Mouse (Mus musculus) heart, embryonic 14.5 days (tissue): ENCODE results near the gene Noa1. TPM values are rescaled to one million over a fixed set of nuclear protein-coding genes. Genes with fewer than 3 reads are reported as not detected.

Experiments used
- ATAC-seq: fragments of 200-750 bp; cut with Nextera tagmentation; 2 replicates; pipeline ENCODE4 v1.8.0; 2017; ENCODE audit warnings: low read depth, moderate TSS enrichment; ENCODE audit not compliant: insufficient number of reproducible peaks, insufficient read depth, low FRiP score
- H3K27ac ChIP-seq, 2 experiments: fragments of 200-500 bp in 1 of 2; fragments of 300-500 bp in 1 of 2; sonication (generic) in 1 of 2; replicated peaks in 1 of 2; 2 replicates each; pipeline ENCODE4 v1.5.1; 2012 to 2014; ENCODE audit warnings: low read depth in 2 of 2, low read length in 2 of 2, control low read depth in 1 of 2, mild to moderate bottlenecking in 1 of 2, mixed read lengths in 1 of 2; ENCODE audit not compliant: control insufficient read depth in 1 of 2, insufficient read depth in 1 of 2
- H3K27me3 ChIP-seq: fragments of 300-500 bp; sonication (generic); 2 replicates; pipeline ENCODE4 v1.6.1; 2014; ENCODE audit warnings: mild to moderate bottlenecking, low read length, control low read depth; ENCODE audit not compliant: control insufficient read depth, insufficient read depth
- H3K36me3 ChIP-seq: fragments of 300-500 bp; sonication (generic); 2 replicates; pipeline ENCODE4 v1.6.1; 2014; ENCODE audit warnings: mild to moderate bottlenecking, control low read depth, low read length, mixed read lengths; ENCODE audit not compliant: control insufficient read depth, insufficient read depth
- H3K4me1 ChIP-seq, 2 experiments: fragments of 200-500 bp in 1 of 2; fragments of 300-500 bp in 1 of 2; sonication (generic) in 1 of 2; 2 replicates each; pipeline ENCODE4 v1.6.1; 2012 to 2014; ENCODE audit warnings: low read length in 2 of 2, control low read depth in 1 of 2, mixed read lengths in 1 of 2; ENCODE audit not compliant: control insufficient read depth in 2 of 2, insufficient read depth in 2 of 2
- H3K4me2 ChIP-seq: fragments of 300-500 bp; sonication (generic); 2 replicates; pipeline ENCODE4 v1.6.1; 2014; ENCODE audit warnings: mild to moderate bottlenecking, low read length
- H3K4me3 ChIP-seq, 2 experiments: fragments of 200-500 bp in 1 of 2; fragments of 300-500 bp in 1 of 2; sonication (generic) in 1 of 2; 2 replicates each; pipeline ENCODE4 v1.5.1; 2012 to 2014; ENCODE audit warnings: low read length in 2 of 2, mild to moderate bottlenecking in 2 of 2, control low read depth in 1 of 2, low read depth in 1 of 2, moderate library complexity in 1 of 2; ENCODE audit not compliant: control insufficient read depth in 1 of 2, insufficient read depth in 1 of 2
- H3K9ac ChIP-seq: fragments of 300-500 bp; sonication (generic); 2 replicates; pipeline ENCODE4 v1.6.1; 2014; ENCODE audit warnings: mild to moderate bottlenecking, low read length
- H3K9me3 ChIP-seq: fragments of 300-500 bp; sonication (generic); 2 replicates; pipeline ENCODE4 v1.6.1; 2016; ENCODE audit warnings: low read length, control low read depth; ENCODE audit not compliant: control insufficient read depth
- WGBS: fragments of 180-500 bp; shearing (Covaris S2); extraction: QIAGEN DNeasy Blood & Tissue Kit; methylation state at CpG from one replicate; pipeline ENCODE4 v1.1.7; 2014; 5-methylcytosine and 5-hydroxymethylcytosine counted together
- polyA plus RNA-seq: library from polyadenylated mRNA; unstranded; fragments of >200 nt; fragmentation: Nextera tagmentation; extraction: Ambion mirVana; gene quantifications from 2 replicates; pipeline ENCODE4 v1.2.1, GENCODE M21; 2014

Noa1 gene
- polyA plus RNA-seq, 1 experiment from 2014 or later, result 17.0 TPM

DNA sequence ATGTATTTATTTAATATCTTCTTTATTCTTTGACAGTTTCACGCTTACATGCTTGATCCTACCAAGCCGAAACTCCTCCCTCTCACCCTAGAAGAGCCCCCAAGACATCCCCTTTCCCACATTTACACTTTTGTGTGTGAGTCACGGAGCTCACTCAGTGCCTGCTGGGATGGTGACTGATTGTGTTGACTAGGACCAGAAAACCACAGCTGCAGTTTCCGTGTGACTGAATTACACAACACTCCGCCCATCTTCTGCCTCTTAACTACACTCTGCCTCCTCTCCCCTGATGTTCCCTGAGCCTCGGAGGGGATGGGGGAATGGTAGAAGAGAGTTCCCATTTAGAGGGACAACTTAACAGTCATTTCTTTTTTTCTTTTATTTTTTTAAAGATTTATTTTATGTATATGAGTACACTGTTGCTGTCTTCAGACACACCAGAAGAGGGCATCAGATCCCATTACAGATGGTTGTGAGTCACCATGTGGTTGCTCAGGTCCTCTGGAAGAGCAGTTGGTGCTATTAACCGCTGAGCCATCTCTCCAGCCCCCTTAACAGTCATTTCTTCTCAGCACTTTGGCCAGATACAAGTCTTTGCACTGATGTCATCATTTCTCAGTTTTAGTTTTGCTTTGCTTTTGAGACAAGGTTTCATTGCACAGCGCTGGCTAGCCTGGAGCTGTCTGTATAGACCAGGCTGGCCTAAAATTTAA is 57.6 kb downstream of the Noa1 start:
- no peak overlapping the region for H3K4me3 ChIP-seq
- ATAC-seq, result no peak
- WGBS, result 70% methylated on average over 8 of the region's 8 CpGs
- no peaks in the 10 kb centered on the region for H3K27me3 ChIP-seq
- no peaks in the 10 kb centered on the region for H3K36me3 ChIP-seq
- H3K27ac ChIP-seq, result no peak overlapping the region
- H3K9ac ChIP-seq, result no peak overlapping the region
- H3K9me3 ChIP-seq, result no peaks in the 10 kb centered on the region
- H3K4me2 ChIP-seq, result no peak overlapping the region
- H3K4me1 ChIP-seq, result no peaks in the 10 kb centered on the region

GRCm38 (mm10) chr5:77251656-77252055 is 58.2 kb downstream of the Noa1 start:
- Histone ChIP-seq H3K27ac (no peak overlapping the region), H3K27me3 (no peaks in the 10 kb centered on the region), H3K4me1 (no peaks in the 10 kb centered on the region), H3K4me3 (no peak overlapping the region), H3K4me2 (no peak overlapping the region), H3K9ac (no peak overlapping the region), H3K36me3 (no peaks in the 10 kb centered on the region), H3K9me3 (no peaks in the 10 kb centered on the region)
- ATAC-seq, result no peak
- 57% methylated on average over 5 of the region's 5 CpGs for WGBS

GRCm38 (mm10) chr5:77250083-77250482 is 59.8 kb downstream of the Noa1 start:
- H3K4me3 ChIP-seq, result no peak overlapping the region
- H3K27me3 ChIP-seq, result no peaks in the 10 kb centered on the region
- no peak overlapping the region for H3K4me2 ChIP-seq
- H3K9me3 ChIP-seq, result no peaks in the 10 kb centered on the region
- peaks cover 0 to 4% of the 10 kb centered on the region in 2 experiments; a peak in 1 of 4 replicates for H3K4me1 ChIP-seq
- 62% methylated on average over 9 of the region's 9 CpGs for WGBS
- H3K27ac ChIP-seq, result no peak overlapping the region
- ATAC-seq, result no peak
- H3K9ac ChIP-seq, result no peak overlapping the region
- H3K36me3 ChIP-seq, result no peaks in the 10 kb centered on the region

DNA sequence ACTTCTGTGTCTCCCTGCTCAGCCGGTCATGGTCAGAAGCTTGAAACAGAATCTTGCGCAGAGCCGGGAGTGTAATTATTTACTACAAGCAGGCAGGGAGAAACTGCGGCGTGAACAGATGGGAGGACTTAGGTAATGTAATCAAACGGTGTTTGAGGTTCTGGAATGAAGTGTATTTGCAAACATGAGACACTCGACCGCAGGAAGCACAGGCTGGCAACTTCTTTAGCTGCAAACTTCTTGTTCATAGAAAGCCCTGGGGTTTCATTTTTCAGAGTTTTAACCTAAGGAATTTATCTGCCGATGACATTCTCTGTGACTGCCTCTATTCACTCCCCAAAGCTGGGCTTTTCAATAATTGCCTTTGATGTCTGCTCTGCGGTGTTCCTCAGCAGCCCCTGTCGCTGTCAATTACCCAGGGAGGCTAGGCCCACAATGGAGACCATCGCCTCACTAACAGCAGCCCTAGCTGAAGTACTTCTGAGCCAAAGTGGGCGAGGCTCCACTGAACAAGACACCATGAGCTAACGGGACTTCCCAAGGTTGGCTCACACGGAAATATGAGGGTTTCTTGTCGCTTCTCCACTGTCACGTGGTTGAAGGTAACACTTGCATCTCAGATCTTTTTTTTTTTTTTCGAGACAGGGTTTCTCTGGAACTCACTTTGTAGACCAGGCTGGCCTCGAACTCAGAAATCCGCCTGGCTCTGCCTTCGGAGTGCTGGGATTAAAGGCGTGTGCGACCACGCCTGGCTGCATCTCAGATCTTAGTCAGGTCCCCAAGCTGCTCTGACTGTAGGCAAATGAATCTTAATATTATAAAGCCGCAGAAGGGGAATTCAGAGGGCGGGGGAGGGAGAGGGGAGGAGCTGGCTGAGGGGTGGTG is 63.9 kb downstream of the Noa1 start:
- H3K27me3 ChIP-seq, result no peaks in the 10 kb centered on the region
- no peak for ATAC-seq
- H3K4me1 ChIP-seq, result peaks cover 0 to 4% of the 10 kb centered on the region in 2 experiments; a peak in 1 of 4 replicates
- peak overlapping the region; percentile 54 for H3K9ac ChIP-seq
- H3K27ac ChIP-seq, result no peak overlapping the region
- peak overlapping the region; percentile 59 for H3K4me2 ChIP-seq
- H3K36me3 ChIP-seq, result no peaks in the 10 kb centered on the region
- peak overlapping the region; percentile 20 to 30 for H3K4me3 ChIP-seq
- H3K9me3 ChIP-seq, result no peaks in the 10 kb centered on the region
- 41% methylated on average over 26 of the region's 26 CpGs for WGBS

GRCm38 (mm10) chr5:77245463-77245786 is 64.5 kb downstream of the Noa1 start:
- ATAC-seq, result no peak
- Histone ChIP-seq H3K27ac (no peak overlapping the region), H3K36me3 (no peaks in the 10 kb centered on the region), H3K4me1 (peaks cover 0 to 4% of the 10 kb centered on the region in 2 experiments; a peak in 1 of 4 replicates), H3K9me3 (no peaks in the 10 kb centered on the region), H3K4me2 (peak overlapping the region; percentile 59), H3K9ac (peak overlapping the region; percentile 54), H3K4me3 (peak overlapping the region; percentile 20 to 30), H3K27me3 (no peaks in the 10 kb centered on the region)
- WGBS, result 43% methylated on average over 7 of the region's 7 CpGs

- Histone ChIP-seq H3K9ac (no peak overlapping the region), H3K27ac (no peak overlapping the region), H3K4me1 (peaks cover 0 to 4% of the 10 kb centered on the region in 2 experiments; a peak in 1 of 4 replicates), H3K4me2 (no peak overlapping the region), H3K4me3 (no peak overlapping the region), H3K27me3 (no peaks in the 10 kb centered on the region), H3K9me3 (no peaks in the 10 kb centered on the region), H3K36me3 (no peaks in the 10 kb centered on the region)
- 72% methylated on average over 8 of the region's 8 CpGs for WGBS
- no peak for ATAC-seq
Measured at GRCm38 (mm10) chr5:77244331-77244987, 65.4 kb downstream of the Noa1 start.
